Mouse (Mus musculus): Measurements from ENCODE around the gene Fscn1. TPM values are rescaled to one million over a fixed set of nuclear protein-coding genes. Genes with fewer than 3 reads are reported as not detected.

Gene Fscn1
- total RNA-seq, 2 experiments from 2014 or later: 0.84 TPM; not detected in 1

Other genes with a start within 250 kb of the Fscn1 start
- 14.4 and 21.8 TPM in 2 replicates for gene Tnrc18, start 142.7 kb upstream of the Fscn1 start, total RNA-seq (2015; ENCODE audit: low replicate concordance)
- gene Tnrc18, start 142.7 kb upstream of the Fscn1 start, total RNA-seq (2017; ENCODE audit: low replicate concordance): 15.1 TPM in 2 replicates
- gene Fbxl18, start 64.9 kb upstream of the Fscn1 start, total RNA-seq (2015; ENCODE audit: low replicate concordance): 0.42 and 4.0 TPM in 2 replicates
- 2.4 and 2.7 TPM in 2 replicates for gene Fbxl18, start 64.9 kb upstream of the Fscn1 start, total RNA-seq (2017; ENCODE audit: low replicate concordance)
- 4,902 and 5,552 TPM in 2 replicates for gene Actb, start 53.6 kb upstream of the Fscn1 start, total RNA-seq (2015; ENCODE audit: low replicate concordance)
- 1,509 and 1,723 TPM in 2 replicates for gene Actb, start 53.6 kb upstream of the Fscn1 start, total RNA-seq (2017; ENCODE audit: low replicate concordance)
- gene Rnf216, start 152.7 kb downstream of the Fscn1 start, total RNA-seq (2015; ENCODE audit: low replicate concordance): 31.0 and 33.1 TPM in 2 replicates
- gene Rnf216, start 152.7 kb downstream of the Fscn1 start, total RNA-seq (2017; ENCODE audit: low replicate concordance): 31.1 and 45.7 TPM in 2 replicates
- not detected in 2 replicates for gene Olfr718-ps1, start 187.2 kb downstream of the Fscn1 start, total RNA-seq (2015; ENCODE audit: low replicate concordance)
- not detected in 2 replicates for gene Olfr718-ps1, start 187.2 kb downstream of the Fscn1 start, total RNA-seq (2017; ENCODE audit: low replicate concordance)
- 1.4 and 3.4 TPM in 2 replicates for gene Rbak, start 220.4 kb downstream of the Fscn1 start, total RNA-seq (2015; ENCODE audit: low replicate concordance)
- gene Rbak, start 220.4 kb downstream of the Fscn1 start, total RNA-seq (2017; ENCODE audit: low replicate concordance): 0.39 and 1.4 TPM in 2 replicates
- not detected in 2 replicates for gene Spdye4b, start 220.7 kb downstream of the Fscn1 start, total RNA-seq (2015; ENCODE audit: low replicate concordance)
- not detected in 2 replicates for gene Spdye4b, start 220.7 kb downstream of the Fscn1 start, total RNA-seq (2017; ENCODE audit: low replicate concordance)